Mouse (Mus musculus) hindbrain, embryonic 10.5 days (tissue): ENCODE measurements at regions not wholly inside any gene's neighbourhood (a gene's known extent, or its start where the extent isn't known, plus 50 kb on each side); places are given as distances from the start of the nearest gene placed in this dataset.

Experiments used
- DNase-seq: peaks from one replicate; pipeline ENCODE4 v3.0.0-alpha.2; 2017; ENCODE audit warnings: low spot score
- H3K27ac ChIP-seq: fragments of 300-500 bp; sonication (generic); 2 replicates; pipeline ENCODE4 v1.5.1; 2016; ENCODE audit warnings: mild to moderate bottlenecking, moderate library complexity
- H3K27me3 ChIP-seq: fragments of 300-500 bp; sonication (generic); 2 replicates; pipeline ENCODE4 v1.6.1; 2016; ENCODE audit warnings: mild to moderate bottlenecking; ENCODE audit not compliant: poor library complexity, insufficient read depth, severe bottlenecking
- H3K36me3 ChIP-seq: fragments of 300-500 bp; sonication (generic); 2 replicates; pipeline ENCODE4 v1.6.1; 2016; ENCODE audit warnings: mild to moderate bottlenecking, moderate library complexity
- H3K4me1 ChIP-seq: fragments of 300-500 bp; sonication (generic); replicated peaks from 2 replicates; pipeline ENCODE4 v1.6.1; 2016; ENCODE audit warnings: mild to moderate bottlenecking
- H3K4me3 ChIP-seq: fragments of 300-500 bp; sonication (generic); 2 replicates; pipeline ENCODE4 v1.5.1; 2016; ENCODE audit warnings: mild to moderate bottlenecking, moderate library complexity
- H3K9me3 ChIP-seq: fragments of 300-500 bp; sonication (generic); 2 replicates; pipeline ENCODE4 v1.6.1; 2016; ENCODE audit warnings: mild to moderate bottlenecking, moderate library complexity
- WGBS: fragments of 180-500 bp; shearing (Covaris S2); methylation state at CpG from one replicate; pipeline ENCODE4 v1.1.7; 2016; 5-methylcytosine and 5-hydroxymethylcytosine counted together

- Histone ChIP-seq H3K27me3 (no peaks in the 10 kb centered on the region), H3K27ac (peak overlapping the region; percentile 12; the same call in 1 of the 2 replicates), H3K36me3 (no peaks in the 10 kb centered on the region), H3K4me3 (no peak overlapping the region), H3K4me1 (no peaks in the 10 kb centered on the region), H3K9me3 (no peaks in the 10 kb centered on the region; the same call in 1 of the 2 replicates)
- 70% methylated on average over 13 of the region's 13 CpGs for WGBS
- DNase-seq = peak; percentile 29
Observed at GRCm38 (mm10) chr13:30484527-30485185, 60.5 kb downstream of the Uqcrfs1 start.

- Histone ChIP-seq H3K27me3 (no peaks in the 10 kb centered on the region), H3K9me3 (peaks cover 4% of the 10 kb centered on the region; the same call in 1 of the 2 replicates), H3K4me1 (no peaks in the 10 kb centered on the region), H3K27ac (no peak overlapping the region), H3K36me3 (no peaks in the 10 kb centered on the region), H3K4me3 (no peak overlapping the region)
- 88% methylated on average over 6 of the region's 6 CpGs for whole genome bisulfite sequencing
- no peak for DNase-seq
Observed at GRCm38 (mm10) chr13:30479128-30479666, 66.0 kb downstream of the Uqcrfs1 start.

- no peak for DNase-seq
- H3K36me3 ChIP-seq = no peaks in the 10 kb centered on the region
- H3K4me1 ChIP-seq = no peaks in the 10 kb centered on the region
- H3K27ac ChIP-seq = no peak overlapping the region
- 76% methylated on average over 2 of the region's 2 CpGs for WGBS
- H3K27me3 ChIP-seq = no peaks in the 10 kb centered on the region
- no peak overlapping the region for H3K4me3 ChIP-seq
- peaks cover 4% of the 10 kb centered on the region; the same call in 1 of the 2 replicates for H3K9me3 ChIP-seq
Observed at GRCm38 (mm10) chr13:30478556-30478955, 66.6 kb downstream of the Uqcrfs1 start.

- H3K27ac ChIP-seq = no peak overlapping the region
- no peaks in the 10 kb centered on the region for H3K27me3 ChIP-seq
- 90% methylated on average over 5 of the region's 5 CpGs for WGBS
- no peaks in the 10 kb centered on the region for H3K4me1 ChIP-seq
- no peak overlapping the region for H3K4me3 ChIP-seq
- no peak for DNase-seq
- no peaks in the 10 kb centered on the region for H3K9me3 ChIP-seq
- no peaks in the 10 kb centered on the region for H3K36me3 ChIP-seq
Observed at GRCm38 (mm10) chr13:30471300-30471699, 73.9 kb downstream of the Uqcrfs1 start.

GRCm38 (mm10) chr13:30467104-30467503, 78.1 kb downstream of the Uqcrfs1 start:
- WGBS = 81% methylated on average over 1 of the region's 1 CpGs
- no peak for DNase-seq
- no peaks in the 10 kb centered on the region for H3K36me3 ChIP-seq
- no peaks in the 10 kb centered on the region for H3K27me3 ChIP-seq
- H3K9me3 ChIP-seq = no peaks in the 10 kb centered on the region
- no peak overlapping the region for H3K27ac ChIP-seq
- no peak overlapping the region for H3K4me3 ChIP-seq
- no peaks in the 10 kb centered on the region for H3K4me1 ChIP-seq

- H3K4me1 ChIP-seq = no peaks in the 10 kb centered on the region
- 88% methylated on average over 5 of the region's 5 CpGs for WGBS
- no peaks in the 10 kb centered on the region for H3K27me3 ChIP-seq
- H3K9me3 ChIP-seq = no peaks in the 10 kb centered on the region
- no peak overlapping the region for H3K27ac ChIP-seq
- H3K36me3 ChIP-seq = no peaks in the 10 kb centered on the region
- no peak overlapping the region for H3K4me3 ChIP-seq
- no peak for DNase-seq
Observed at GRCm38 (mm10) chr13:30465439-30465838, 79.7 kb downstream of the Uqcrfs1 start.

- Histone ChIP-seq H3K9me3 (no peaks in the 10 kb centered on the region), H3K27ac (no peak overlapping the region), H3K4me1 (no peaks in the 10 kb centered on the region), H3K36me3 (no peaks in the 10 kb centered on the region), H3K4me3 (no peak overlapping the region), H3K27me3 (no peaks in the 10 kb centered on the region)
- no peak for DNase-seq
- WGBS = 76% methylated on average over 8 of the region's 8 CpGs
Observed at GRCm38 (mm10) chr13:30455278-30455681, 89.9 kb downstream of the Uqcrfs1 start.

- Histone ChIP-seq H3K36me3 (no peaks in the 10 kb centered on the region), H3K27me3 (no peaks in the 10 kb centered on the region), H3K9me3 (no peaks in the 10 kb centered on the region), H3K27ac (no peak overlapping the region), H3K4me3 (no peak overlapping the region), H3K4me1 (no peaks in the 10 kb centered on the region)
- WGBS = 64% methylated on average over 2 of the region's 2 CpGs
- no peak for DNase-seq
Observed at GRCm38 (mm10) chr13:30452126-30452525, 93.0 kb downstream of the Uqcrfs1 start.

GRCm38 (mm10) chr13:30448895-30449294, 96.3 kb downstream of the Uqcrfs1 start:
- Histone ChIP-seq H3K36me3 (no peaks in the 10 kb centered on the region), H3K4me3 (no peak overlapping the region), H3K9me3 (no peaks in the 10 kb centered on the region), H3K27me3 (no peaks in the 10 kb centered on the region), H3K4me1 (no peaks in the 10 kb centered on the region), H3K27ac (no peak overlapping the region)
- DNase-seq = no peak
- WGBS = 94% methylated on average over 4 of the region's 4 CpGs
